In genomic region chr7:3262789-3263188, GRCm38 (mm10) we compare ENCODE assay signal across 9 mouse cellular contexts. TPM values are rescaled to one million over a fixed set of nuclear protein-coding genes. Genes with fewer than 3 reads are reported as not detected.
DNase-seq lines count a peak whose midpoint lies in the region; ATAC-seq and TF ChIP-seq lines count a peak whose summit lies in the region.
"Had no signal": no experiment of that assay in that cellular context is flagged by ENCODE, and none has a peak within 500 bp of the region (broad histone marks: within the 10 kb centered on the region; RNA-seq: fewer than 3 reads in every experiment).

No protein-coding gene starts in this region.

- H3K36me3 ChIP-seq in ES-E14 (ENCODE audit: control insufficient read depth, insufficient read depth, low read length, poor library complexity, severe bottlenecking): no peaks in the 10 kb centered on the region
- H3K36me3 ChIP-seq: liver, embryonic 15.5 days had no signal

- H3K9ac ChIP-seq in ES-E14 (ENCODE audit: insufficient read depth, low read depth, low read length, poor library complexity, severe bottlenecking): no peak overlapping the region
- H3K9ac ChIP-seq: liver, embryonic 15.5 days had no signal

- in situ Hi-C loops in ES-E14 (cut with MboI; ENCODE audit: low sequenced_read_pairs in 2 of 2, unreplicated experiment in 2 of 2): no loop called here

- no peak overlapping the region for H3K4me3 ChIP-seq in ES-E14 (ENCODE audit: insufficient read depth in 1 of 2, low read depth in 1 of 2, low read length in 2 of 2, poor library complexity in 1 of 2, severe bottlenecking in 1 of 2)
- H3K4me3 ChIP-seq: liver, embryonic 15.5 days had no signal

- H3K27ac ChIP-seq in ES-E14 (ENCODE audit: insufficient read depth, low read depth, low read length, poor library complexity, severe bottlenecking): no peak overlapping the region
- H3K27ac ChIP-seq: liver, embryonic 15.5 days had no signal

- 0 out of 2 replicates have a peak, but pooled peaks have one; percentile 54 for ATAC-seq in common myeloid progenitor, adult 5-6 weeks (replicated peaks; ENCODE audit: low read depth, poor library complexity, severe bottlenecking)

- peaks cover 5 to 15% of the 10 kb centered on the region in 2 experiments for H3K4me1 ChIP-seq in ES-E14 (ENCODE audit: control insufficient read depth in 2 of 2, insufficient read depth in 2 of 2, low read length in 2 of 2, poor library complexity in 1 of 2)
- H3K4me1 ChIP-seq: liver, embryonic 15.5 days had no signal

- DNase-seq in heart, adult 18-20 months: peak; percentile 28 to 72
- DNase-seq in heart, adult 9 months (ENCODE audit: low spot score in 2 of 2): no peak
- DNase-seq in 3T3-L1 (ENCODE audit: low read depth, low spot score) (peak; percentile 38), ES-E14 (ENCODE audit: low read depth, low spot score) (peak; percentile 80)
- DNase-seq in lung, postnatal 36 days: peak; percentile 80
- DNase-seq in ovary, postnatal 36 days (ENCODE audit: low spot score): no peak
- no peak for DNase-seq in right cerebral cortex, adult 18-20 months

- H3K9me3 ChIP-seq in ES-E14 (ENCODE audit: control insufficient read depth, insufficient read depth, low read depth, low read length): no peaks in the 10 kb centered on the region
- H3K9me3 ChIP-seq: liver, embryonic 15.5 days had no signal

TF ChIP-seq in ES-E14, 5 proteins besides CTCF, POLR2A, EP300 and RAD21:
- TF ChIP-seq ZC3H11A (IDR thresholded peaks at IDR 0.05; ENCODE audit: borderline replicate concordance, low read depth, low read length): peak; percentile 14; the same call in 1 of the 2 replicates
- TF ChIP-seq ZNF384 (IDR thresholded peaks at IDR 0.05; ENCODE audit: low read depth, low read length): no peak

RNA-seq across cellular contexts. Expression of gene Nlrp12, which starts 13.2 kb away (rescaled TPM):
- total RNA-seq in heart, adult 18-20 months (2021): not detected
- total RNA-seq in ES-E14 (2012; rRNA removed): 3.7 and 8.0 TPM in 2 replicates
- total RNA-seq in common myeloid progenitor, adult 5-6 weeks (2017): 0.23 TPM in 1 of 2 replicates, not detected in the other

RNA-seq across cellular contexts. Expression of gene Myadm, which starts 26.1 kb away (rescaled TPM):
- 100 to 1,000 TPM; 109 to 122 TPM for total RNA-seq in heart, adult 18-20 months (2021)
- 80.8 and 84.1 TPM in 2 replicates for total RNA-seq in ES-E14 (2012; rRNA removed)
- 3.9 and 4.1 TPM in 2 replicates for total RNA-seq in common myeloid progenitor, adult 5-6 weeks (2017)

RNA-seq across cellular contexts. Expression of gene Prkcg, which starts 26.2 kb away (rescaled TPM):
- 1 to 10 TPM in 1 of 2 experiments, under 1 TPM in 1; 0.85 to 1.2 TPM for total RNA-seq in heart, adult 18-20 months (2021)
- 6.6 and 7.3 TPM in 2 replicates for total RNA-seq in ES-E14 (2012; rRNA removed)
- total RNA-seq in common myeloid progenitor, adult 5-6 weeks (2017): not detected in 2 replicates

Comparison
In these comparisons a context has a peak if more than half of its experiments do, and no peak if none do; other contexts are left out.
1. DNase-seq: peak in heart, adult 18-20 months (2 of 2), 3T3-L1 (single experiment), ES-E14 (single experiment) and lung, postnatal 36 days (single experiment); none in heart, adult 9 months (0 of 2), ovary, postnatal 36 days (single experiment) and right cerebral cortex, adult 18-20 months (single experiment).
2. RNA of gene Myadm, which starts 26.1 kb away (total RNA-seq): 109 to 122 TPM in heart, adult 18-20 months and 80.8 to 84.1 TPM in ES-E14; 3.9 to 4.1 TPM in common myeloid progenitor, adult 5-6 weeks; every median in the first group is over 10 times any median in the second.